Mouse (Mus musculus) cerebral cortex, adult 2 months (tissue): Measurements from ENCODE around the gene Gm3250.

Experiments
- WGBS: fragments of 180-500 bp; shearing (Covaris S2); methylation state at CpG from one replicate; pipeline ENCODE4 v1.1.7; 2018; 5-methylcytosine and 5-hydroxymethylcytosine counted together

Gene Gm3250

DNA sequence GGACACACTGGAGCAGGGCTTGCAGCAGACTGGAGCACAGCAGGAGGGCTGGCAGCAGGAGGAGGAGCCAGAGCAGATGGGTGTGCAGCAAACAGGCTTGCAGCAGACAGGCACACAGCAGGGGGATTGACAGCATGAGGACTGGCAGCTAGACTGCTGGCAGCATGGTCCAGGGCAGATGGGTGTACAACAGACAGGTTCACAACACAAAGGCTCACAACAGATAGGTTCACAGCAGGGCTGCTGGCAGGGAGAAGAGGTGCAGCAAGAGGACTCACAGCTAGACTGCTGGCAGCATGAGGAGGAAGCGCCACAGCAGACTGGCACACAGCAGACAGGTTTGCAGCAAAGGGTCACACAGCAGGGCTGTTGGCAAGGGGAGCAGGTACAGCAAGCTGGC lies 31.7 kb downstream of the Gm3250 start:
- 48% methylated on average over 1 of the region's 1 CpGs for WGBS

DNA sequence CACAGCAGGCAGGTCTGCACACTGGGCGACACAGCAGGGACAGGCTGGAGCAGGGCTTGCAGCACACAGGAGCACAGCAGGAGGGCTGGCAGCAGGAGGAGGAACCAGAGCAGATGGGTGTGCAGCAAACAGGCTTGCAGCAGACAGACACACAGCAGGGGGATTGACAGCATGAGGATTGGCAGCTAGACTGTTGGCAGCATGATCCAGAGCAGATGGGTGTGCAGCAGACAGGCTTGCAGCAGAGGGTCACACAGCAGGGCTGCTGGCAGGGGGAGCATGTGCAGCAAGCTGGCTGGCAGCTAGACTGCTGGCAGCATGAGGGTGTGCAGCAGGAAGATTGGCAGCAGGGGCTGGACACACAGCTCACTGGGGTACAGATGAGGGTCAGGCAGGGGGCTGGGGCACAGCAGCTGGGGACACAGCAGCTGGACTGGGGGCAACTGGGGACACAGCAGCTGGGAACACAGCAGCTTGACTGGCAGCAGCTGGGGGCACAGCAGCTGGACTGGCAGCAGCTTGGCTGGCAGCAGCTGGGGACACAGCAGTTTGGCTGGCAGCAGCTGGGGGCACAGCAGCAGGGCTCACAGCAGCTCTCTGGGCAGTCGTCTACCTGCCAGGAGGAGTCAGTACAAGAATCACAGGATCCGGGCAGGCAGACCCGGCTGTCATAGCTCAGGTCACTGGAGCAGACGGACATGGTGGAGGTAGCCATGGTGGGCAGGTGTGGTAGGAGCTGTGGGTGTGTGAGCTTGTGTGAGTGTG lies 40.2 kb downstream of the Gm3250 start, which contains the start of gene Gm18596:
TSS of gene Gm18596 (minus strand) at position 715 of the 765 bp plus-strand sequence.
- WGBS, result 63% methylated on average over 5 of the region's 5 CpGs

DNA sequence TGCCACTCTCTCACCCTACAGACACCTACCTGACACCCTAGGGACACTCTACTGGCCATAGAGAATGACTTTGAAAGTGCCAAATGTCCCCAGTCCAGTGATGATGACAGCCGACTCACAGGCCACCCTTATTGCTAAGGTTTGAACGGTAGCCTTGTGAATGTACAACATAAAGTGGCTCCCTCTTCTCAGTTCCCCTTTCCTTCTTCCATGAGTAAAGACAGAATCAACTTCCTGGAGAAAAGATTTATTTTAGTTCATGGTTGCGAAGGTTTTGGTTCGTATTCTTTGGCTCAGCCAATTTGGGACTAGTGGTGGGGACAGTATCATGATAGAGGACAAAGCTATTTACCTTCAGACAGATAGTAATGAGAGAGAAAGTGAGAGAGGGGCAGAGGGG lies 43.4 kb downstream of the Gm3250 start:
- WGBS, result 89% methylated on average over 4 of the region's 4 CpGs

DNA sequence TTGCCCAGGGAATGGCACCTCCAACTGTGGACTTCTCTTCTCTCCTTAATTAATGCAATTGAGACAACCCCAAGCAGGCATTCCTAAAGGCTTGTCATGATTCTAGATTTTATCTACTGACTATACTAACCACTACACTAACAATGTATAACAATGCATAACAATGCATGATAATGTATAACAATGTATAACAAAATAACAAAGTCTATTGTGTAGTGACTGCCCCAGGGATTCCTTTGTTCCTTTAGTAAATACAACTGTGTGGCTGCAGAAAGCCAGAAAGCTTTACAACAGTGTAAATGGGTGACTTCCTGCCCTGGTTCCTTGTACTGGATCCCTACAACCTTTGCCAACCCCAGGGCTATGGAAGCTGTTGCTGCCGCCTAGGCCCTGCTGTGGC lies 46.4 kb downstream of the Gm3250 start:
- 94% methylated on average over 1 of the region's 1 CpGs for WGBS
